Mouse (Mus musculus): ENCODE results near the gene Dab1.

Gene Dab1

DNA sequence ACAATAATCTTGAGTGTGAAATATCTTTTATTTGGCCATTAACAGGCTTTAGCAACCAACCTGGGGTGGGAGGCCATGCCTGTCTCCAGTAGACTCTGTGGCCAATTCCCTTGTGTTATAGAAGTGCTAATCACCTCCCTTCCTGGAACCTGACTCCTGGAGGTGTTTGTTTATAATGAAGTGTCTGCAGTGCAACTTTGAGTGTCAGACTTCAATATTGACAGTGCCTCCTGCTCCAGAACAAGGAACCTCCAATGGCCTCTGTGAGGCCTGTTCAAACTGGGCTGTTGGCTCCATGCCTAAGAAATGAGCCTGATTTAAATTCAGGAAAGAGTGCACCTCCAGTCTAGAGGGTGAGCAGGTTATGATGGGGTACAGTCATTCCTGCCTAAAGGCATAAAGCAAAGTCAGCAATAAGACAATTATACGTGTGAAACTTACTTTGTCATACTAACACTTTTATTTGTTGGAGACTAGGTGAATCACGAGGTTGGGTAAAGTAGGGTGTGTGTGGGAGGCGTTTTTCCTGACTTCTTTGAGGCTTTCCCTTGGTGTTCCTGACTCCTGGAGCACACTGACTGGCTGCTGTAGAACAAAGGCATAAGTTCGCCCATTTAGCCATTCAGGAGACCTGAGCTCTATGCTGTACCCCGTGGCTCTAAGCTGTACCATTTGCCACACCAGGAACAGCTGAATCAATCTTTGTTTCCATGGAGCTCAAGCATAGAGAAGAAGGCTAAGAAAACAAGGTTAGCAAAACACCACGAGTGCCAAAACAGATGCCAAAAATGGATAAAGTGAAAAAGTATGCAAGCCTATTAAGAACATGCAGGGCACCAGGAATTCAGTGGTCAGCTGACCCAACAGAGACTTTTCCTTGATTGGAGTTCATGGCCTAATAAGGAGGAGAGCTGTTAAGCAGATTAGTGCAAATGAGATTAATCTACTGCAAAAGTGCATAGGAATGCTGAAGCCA lies 978.6 kb downstream of the Dab1 start:
- DNase-seq (ENCODE audit: low spot score), result no peak

DNA sequence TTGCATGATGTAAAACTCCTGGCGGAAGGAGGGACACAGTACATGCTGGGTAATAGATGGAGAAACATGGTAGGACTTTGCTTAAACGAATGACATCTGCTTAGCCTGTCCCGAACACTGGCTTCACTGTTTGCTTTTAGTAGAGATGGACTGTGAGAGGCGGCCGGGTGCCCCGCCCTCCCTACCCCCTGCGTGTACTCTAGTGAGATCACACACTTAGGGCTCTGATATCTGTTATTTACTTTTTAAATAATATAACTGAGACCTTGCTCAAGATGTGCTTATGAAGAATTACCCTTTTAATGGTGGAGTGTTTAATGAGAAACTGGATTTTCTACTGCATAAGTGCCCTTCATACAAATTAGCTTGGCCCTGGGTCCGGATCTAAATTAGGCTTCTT lies 983.6 kb downstream of the Dab1 start:
- DNase-seq (ENCODE audit: low spot score), result no peak

DNA sequence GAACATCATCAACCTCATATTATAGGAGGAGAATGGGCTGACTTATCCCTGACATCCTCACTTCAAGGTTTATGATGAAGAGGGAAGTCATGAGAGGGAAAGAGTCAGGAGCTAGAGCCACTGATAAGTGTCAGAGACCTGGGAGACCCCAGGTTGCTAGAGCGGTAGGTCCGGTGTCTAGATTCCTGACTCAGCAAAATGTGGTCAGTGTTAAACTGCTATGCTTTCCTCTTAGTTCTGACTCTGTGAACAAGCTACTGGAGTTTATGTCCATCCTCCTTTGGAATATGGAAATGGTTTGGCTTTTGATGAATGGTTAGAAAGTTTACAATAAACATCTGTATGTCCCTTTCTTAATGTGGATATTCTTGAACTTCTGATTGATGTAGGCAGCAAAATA lies 985.1 kb downstream of the Dab1 start:
- no peak for DNase-seq (ENCODE audit: low spot score)

DNA sequence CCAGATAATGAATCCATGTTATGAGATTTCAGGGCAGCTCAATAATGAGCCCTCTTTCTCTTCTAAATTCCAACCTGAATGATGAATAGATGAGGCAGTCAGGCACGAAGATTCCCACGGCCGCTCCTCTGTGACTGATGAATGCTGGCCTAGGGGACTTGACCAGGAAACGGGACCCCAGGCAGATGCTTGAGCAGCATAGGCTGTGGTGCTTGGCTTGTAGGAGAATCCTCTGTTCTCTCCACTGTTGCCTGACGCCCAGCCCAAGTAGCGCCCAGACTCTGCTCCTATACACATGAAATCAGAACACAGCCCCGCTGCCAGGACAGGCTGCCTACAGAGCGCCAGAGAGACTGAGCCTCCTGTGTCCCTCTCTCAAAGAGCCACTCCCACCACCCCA lies 987.7 kb downstream of the Dab1 start:
- no peak for DNase-seq (ENCODE audit: low spot score)

DNA sequence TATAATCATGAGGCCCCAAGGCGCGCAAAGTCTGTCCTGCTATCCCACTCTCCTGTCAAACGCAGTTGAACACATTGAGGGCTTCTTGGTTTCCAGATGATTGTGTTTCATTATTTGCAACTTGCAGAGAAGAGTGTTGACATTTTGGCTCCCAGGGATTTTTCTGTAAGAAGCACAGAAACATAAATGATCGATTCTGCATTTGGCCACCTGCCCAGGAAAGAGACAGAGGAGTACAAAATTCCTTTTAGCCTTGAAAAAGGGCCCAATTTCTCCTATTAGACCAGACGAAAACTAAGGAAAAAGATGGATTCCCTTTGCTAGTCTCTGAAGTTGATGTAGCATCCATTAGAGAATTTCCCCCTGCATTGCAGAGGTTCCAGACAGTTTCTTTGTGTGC lies 988.5 kb downstream of the Dab1 start:
- DNase-seq (ENCODE audit: low spot score), result no peak

DNA sequence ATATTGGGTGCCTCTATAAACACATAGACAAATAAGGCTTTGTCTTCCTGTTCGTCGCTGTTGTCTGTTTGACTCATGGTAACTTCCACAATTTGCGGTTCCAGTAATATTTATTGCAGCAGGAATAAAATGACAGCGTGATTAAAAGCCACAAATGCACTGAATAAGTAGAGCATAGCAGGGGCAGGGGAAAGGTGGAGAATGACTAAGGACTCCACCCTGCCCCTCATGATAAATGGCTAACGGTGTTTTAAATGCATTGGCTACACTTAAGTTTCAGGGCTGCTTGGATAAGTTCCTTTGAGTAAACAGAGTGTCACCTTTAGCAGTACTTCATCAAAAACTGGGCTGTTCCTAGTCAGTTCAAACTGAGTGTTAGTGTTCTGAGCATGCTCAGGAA lies 1000.3 kb downstream of the Dab1 start:
- DNase-seq (ENCODE audit: low spot score), result no peak

DNA sequence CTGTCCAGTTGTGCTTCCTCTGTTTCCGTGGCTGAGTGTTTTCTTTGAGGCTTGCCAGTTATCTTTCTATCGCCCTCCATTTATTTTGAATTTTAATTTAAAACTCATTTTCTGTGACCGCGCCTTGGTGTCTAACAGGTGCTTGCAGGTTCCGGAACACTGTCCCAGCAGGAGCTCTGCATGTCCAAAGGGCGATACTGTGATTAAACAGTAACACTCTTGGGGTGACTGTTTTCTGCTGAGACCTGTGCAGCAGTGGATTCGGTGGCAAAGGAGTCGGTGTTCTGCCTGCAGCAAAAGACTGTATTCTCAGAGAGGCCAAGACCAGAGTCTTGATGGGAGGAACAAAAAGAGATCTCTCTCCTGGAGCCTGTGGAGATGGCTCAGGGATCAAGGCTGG lies 1006.2 kb downstream of the Dab1 start:
- DNase-seq (ENCODE audit: low spot score), result no peak

DNA sequence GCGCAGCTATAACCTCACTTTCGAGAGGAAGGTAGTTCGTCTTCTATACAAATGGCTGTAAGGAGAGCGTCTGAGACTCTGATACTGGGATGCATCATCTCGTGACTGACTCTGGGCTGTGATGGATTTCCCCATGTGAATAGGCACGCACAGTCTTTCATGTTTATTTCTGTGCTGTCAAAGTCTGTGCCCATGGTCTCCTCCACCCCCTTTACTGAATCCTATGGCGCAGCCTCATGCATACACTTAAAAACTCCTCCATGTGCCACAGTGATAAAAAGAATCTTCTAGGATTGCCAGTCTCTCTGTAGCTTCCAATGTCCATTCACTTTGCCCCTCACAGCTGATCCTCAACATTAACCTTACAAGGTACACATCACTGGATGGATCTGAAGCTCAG lies 1009.5 kb downstream of the Dab1 start:
- no peak for DNase-seq (ENCODE audit: low spot score)

DNA sequence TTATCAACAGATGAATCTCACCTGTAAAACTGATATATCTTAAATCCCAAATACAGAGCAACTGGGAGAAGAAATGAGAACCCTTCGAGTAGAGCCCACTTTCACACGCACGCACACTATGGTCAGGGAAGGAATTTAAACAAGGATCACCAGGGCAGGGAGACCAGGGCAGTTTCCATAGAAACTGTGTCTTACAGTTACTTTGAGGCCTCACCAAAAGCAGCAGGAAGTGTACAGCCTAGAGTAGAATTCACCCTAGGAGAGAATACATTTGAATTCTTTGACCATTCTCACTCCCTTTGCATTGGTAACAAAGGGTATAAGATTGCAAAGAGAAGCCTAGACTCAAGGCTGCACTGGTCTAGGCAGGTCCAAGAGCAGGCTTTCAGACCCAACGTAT lies 1017.9 kb downstream of the Dab1 start:
- DNase-seq (ENCODE audit: low spot score), result no peak

DNA sequence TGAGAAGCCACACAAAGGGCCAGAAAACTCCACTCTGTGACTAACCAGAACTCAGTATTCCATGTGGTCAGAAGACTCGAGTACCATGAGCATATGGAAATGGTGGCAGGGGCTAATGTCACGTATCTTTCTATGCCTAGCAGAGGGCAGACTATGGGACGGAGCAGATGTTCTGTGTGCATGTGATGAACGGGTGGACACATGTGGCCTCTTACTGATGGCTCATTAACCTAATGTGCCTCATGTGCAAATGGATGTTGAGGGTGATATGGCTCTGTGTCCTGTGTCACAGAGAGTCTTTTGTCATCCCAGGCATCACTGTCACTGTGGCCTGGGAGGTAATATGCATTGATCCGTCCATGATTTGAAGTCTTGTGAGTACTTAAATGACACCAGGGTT lies 1021.5 kb downstream of the Dab1 start:
- DNase-seq (ENCODE audit: low spot score), result no peak

DNA sequence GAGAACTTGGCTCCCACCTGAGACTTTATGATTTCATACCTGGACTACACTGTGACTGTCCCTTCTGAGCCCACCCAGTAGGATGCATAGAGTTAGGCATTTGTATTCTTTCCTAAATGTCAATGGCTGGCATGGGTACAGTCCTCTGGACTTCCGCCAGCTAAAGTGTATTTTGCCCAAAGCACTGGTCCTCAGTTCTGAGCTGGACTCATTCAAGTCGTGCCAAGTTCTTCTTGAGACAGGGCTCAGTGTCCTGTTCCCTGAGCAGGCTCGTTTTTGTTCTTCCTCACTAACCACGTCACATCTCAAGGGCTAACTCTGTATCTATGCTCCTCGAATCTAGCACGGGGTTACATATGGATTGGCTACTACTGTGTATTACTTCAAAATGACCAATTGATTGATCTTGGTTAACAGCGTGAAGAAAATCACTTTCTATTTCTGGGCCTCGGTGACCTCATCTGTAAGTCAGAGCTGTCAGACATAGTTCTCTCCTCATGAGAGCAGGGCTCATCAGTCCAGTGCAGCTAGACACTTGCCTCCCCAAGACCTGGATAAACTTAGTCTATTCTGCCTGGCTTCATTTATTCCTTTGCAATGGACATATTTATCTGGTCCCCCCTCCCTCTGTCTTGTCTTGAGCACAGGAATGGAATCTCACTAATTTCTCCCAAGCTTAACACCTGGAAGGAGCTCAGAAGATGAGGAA lies 1023.8 kb downstream of the Dab1 start:
- no peak for DNase-seq (ENCODE audit: low spot score)

DNA sequence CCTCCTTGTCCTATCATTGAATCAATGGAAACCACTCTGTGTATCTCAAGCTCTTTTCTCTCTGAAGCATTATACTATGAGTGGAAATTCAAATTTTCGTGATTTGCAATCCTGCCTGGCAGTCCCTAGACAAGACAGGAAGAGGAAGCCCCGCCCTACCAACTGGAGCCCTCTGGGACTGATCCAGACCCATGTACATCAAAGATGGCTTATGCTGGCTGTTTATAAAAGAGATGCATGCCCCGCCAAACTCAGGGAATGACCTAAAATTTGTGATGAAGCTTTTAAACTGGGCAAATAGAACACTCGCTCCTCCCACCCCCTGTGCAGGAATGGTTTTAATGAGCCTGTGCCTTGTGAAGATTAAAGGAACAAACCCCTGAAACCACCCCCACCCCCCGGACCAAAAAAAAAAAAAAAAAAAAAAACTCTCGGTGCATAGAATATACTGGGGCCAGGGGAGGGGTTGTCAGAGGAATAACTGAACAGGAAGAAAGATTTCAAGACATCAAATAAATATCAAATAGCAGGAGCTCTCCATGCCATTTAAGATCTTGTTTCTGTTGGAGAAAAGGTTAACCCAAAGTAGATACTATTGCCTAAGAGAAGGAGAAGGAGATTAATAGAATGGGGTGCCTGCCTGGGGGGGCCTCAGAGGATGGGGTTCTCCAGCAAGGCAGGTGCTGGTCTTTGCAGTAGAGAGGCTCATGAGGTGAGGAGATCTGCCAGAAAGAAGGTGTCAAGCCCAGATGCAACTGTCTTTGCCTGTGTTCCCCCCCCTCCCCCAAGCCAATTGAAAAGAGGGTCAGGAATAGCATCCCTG lies 1024.6 kb downstream of the Dab1 start:
- DNase-seq (ENCODE audit: low spot score), result no peak

DNA sequence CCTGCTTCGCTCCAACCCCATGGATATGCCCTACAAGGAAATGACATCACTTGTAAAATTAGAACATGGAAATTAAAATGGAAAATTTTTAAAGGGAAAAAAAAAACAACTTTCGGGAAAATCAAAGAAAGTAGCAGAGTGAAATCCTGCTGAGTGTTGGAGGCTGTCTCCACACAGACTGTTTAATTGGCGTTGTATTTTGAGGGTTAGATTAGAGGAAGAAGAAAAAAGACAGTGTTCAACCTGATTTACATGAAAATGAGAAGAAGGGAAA lies 1025.1 kb downstream of the Dab1 start:
- no peak for DNase-seq (ENCODE audit: low spot score)

DNA sequence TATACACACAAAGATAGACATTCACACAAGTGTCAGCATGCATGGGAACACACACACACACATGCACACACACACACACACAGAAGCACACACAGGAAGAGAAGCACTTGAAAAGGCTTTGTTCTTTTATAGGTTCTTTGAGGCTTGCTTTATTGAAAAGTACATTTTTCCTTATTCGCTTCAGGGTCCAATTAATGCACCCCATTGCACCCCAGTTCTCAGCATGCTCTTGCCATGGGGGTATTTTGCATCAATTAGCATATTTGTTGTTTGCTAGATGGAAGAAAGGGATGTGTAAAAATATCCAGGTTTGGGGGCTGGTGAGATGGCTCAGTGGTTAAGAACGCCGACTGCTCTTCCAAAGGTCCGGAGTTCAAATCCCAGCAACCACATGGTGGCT lies 1025.7 kb downstream of the Dab1 start:
- no peak for DNase-seq (ENCODE audit: low spot score)

DNA sequence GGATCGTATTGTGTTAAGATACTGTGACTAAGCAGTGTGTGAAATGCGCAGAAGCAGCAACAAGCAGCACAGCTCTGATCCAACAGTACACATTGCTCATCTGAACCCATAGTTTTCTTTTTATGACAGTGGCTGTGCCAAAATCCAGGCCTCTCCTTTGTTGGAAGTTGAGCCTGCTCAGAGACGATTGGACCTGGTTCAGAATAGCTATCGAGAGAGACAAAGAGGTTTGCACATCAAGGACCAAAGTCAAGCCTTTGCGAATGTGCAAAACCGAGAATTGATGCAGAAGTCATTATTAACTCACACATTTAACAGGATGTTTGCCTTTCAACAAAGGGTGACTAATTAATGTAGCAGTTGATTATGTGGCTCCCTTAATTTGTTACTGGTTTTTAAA lies 1032.6 kb downstream of the Dab1 start:
- DNase-seq (ENCODE audit: low spot score), result no peak

DNA sequence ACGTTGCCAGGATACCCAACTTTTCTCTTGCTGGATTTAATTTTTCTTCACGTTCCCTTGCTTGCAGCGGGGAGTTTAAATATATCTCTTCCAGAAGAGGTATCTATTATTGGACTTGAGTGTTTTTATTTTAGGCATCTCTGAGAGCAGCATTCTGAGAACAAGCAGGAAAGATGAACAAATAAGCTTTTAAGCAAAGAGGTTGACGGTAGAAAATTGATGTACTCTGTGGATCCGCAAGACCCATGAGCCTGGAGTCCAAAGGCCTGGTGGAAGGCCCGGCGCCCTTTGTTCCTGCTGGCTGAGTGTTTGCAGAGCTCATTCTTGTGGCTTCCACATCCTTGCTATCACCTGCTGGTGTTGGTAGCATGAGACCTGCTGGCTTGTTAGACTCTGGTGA lies 1037.6 kb downstream of the Dab1 start:
- no peak for DNase-seq (ENCODE audit: low spot score)

DNA sequence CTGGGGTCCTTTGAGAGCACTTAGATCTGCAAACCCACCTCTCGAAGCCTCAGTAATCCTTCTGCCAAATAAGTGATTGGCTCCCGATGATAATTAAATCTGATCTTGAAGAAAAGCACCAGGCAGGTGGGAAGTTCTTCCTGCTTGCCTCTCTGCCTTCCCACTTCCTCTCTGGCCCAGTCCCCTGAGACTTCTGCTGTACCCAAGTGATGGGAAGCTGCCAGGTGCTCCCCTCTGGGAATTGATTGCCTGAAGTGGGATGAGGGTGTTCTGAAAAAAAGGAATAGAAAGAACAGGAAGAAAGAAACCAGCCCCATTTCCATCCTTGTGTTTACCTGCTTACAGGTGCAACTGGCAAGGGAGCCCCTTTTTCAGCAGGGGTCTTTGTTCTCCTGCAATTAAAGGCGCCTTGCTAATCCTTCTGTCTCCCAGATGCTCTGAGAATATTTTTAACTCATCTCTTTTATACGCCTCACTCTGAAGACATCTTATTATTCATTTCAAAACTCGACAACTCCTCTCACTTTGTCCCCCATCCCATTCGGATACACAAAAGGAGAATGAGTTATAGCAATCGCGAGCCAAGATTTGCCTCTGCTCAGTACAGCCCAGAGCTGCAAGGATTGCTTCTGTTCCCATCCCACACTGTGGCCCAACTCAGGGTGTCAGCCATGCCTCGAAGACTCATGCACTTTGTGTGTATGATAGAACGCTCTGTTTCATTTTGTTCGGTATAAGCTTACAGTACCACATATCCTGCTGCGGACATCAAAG lies 1043.9 kb downstream of the Dab1 start:
- DNase-seq (ENCODE audit: low spot score), result no peak

DNA sequence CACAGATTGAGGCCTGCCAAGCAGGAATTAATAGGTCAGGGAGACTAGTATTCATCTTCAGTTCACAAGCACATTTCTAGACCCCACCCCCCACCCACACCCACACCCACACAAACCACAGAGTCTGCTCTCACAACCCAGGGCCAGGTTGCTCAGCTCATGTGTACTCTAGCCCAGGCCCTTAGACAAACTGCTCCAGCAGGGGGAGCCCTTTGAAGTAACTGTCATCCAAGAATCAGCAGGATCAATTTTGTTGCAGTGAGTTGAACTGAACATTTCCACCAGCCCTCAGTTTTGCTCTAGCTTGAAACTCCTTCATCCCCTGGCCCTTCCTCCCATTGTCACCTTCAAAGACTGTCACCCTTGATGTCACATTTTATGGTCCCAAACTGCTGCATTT lies 1046.4 kb downstream of the Dab1 start:
- DNase-seq (ENCODE audit: low spot score), result no peak

DNA sequence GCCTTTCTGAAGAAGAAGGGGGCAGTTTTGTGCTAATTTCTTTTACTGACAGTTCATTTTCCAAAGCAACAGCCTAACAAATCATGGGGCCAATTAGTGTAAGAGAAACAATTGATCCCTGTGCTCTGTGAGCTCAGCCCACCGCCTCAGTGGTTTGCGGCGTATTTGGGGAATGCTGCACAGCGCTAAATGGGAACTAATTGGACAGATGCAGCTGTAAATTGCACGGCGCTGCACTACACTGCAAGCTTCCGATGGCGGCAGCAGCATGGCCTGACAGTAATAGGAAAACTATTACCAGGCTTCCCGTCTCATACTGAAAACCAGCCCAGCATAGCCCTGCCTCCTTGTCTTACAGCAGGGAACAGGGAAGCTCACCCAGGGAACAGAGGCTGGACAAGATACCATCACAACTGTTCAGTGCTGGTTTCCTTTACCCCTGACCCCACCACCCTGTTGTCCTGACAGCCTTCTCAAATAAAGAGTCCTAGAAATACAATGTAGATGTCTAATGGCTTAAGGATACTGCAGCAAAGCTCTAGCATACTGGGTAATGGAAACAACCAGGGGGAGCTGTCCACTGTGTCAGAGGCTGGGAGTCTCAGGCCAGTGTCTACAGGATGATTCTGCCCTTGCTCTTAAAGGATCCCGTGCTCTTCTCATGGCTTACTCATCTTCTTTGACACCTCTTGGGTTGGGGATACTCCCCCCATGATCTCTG lies 1047.8 kb downstream of the Dab1 start:
- no peak for DNase-seq (ENCODE audit: low spot score)

DNA sequence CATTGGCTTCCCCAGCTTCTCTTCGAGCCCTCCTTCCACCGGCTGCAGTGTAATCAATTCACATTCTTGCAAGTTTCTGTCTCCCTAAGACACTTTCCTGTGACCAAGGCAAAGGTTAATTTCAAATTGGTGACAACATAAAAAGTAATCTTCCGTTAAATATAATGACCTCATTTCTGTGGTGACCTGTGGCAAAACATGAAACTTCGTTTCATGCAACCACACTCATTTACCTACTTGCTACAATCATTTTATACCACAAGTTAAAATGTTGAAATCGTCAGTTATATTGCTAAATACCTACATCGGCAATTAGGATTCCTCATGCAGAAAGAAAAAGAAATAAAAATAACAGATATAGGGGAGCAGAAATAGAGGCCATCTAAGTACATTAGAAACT lies 1048.9 kb downstream of the Dab1 start:
- DNase-seq (ENCODE audit: low spot score), result no peak

DNA sequence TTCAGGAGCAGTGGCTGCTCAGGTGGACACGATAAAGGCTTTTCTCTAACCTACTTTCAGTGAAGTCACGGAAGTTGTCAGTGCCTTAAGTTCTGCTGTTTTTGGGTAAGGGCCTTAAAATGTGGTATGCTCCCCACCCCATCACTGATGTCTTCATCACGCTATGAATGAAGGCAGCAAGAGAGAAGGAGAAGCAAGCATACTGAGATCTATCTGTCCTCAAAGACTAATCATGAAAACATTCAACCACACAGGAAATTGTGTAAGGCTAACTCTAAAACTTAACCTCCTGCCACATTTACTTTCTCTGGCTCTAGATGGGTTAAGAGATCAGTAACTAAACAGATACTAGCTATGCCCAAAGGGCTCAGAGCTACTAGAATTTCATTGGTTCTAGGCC lies 1050.2 kb downstream of the Dab1 start:
- no peak for DNase-seq (ENCODE audit: low spot score)
